Mouse (Mus musculus) lung, postnatal 4 days (tissue): Measurements from ENCODE around the gene Ssh2.
A peak's percentile ranks its signal among the peaks of the same experiment; 100 is the strongest.
"Not testable (repeated sequence)": the region's sequence is repeated elsewhere in the genome, so short reads cannot be mapped to it uniquely, and the experiment has no call there.

Source experiments
- DNase-seq, 2 experiments: peaks; one replicate each; pipeline ENCODE4 v3.0.0; 2021

Gene Ssh2

DNA sequence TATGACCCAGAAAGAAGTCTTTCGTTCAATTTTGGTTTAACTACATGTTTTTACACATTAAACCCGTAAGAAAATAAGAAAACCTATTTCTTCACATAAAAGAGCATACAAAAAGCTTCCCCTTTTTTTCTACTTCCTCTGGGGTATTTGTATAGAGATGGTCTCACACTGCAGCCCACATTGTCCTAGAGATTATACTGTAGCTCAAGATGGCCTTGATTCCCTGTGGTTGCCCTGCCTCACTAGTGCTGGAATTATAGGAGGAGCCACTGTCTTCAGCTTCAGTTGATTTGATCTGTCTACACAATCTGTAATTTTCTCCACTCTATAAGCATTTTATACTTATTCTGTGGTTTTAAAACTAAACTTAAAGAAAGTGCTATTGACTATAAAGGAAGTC lies 15.4 kb downstream of the Ssh2 start:
- no peak for DNase-seq

DNA sequence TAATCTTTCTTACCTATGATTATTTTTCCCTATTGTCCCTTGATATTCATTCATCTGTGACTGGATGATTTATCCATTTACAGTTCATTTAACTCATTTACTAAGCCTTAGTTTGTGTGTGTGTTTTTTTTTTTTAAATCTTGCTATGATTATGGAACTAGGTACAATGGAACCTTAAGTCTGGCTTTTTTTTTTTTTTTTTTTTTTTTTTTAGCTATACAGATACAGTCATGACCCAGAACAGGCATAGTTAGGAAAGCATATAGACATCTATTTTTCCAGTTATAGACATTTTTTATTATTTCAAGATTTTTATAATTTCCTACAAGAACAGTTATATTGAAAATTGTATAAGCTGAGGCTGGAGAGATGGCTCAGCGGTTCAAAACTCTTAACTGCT lies 19.2 kb downstream of the Ssh2 start:
- no peak for DNase-seq

DNA sequence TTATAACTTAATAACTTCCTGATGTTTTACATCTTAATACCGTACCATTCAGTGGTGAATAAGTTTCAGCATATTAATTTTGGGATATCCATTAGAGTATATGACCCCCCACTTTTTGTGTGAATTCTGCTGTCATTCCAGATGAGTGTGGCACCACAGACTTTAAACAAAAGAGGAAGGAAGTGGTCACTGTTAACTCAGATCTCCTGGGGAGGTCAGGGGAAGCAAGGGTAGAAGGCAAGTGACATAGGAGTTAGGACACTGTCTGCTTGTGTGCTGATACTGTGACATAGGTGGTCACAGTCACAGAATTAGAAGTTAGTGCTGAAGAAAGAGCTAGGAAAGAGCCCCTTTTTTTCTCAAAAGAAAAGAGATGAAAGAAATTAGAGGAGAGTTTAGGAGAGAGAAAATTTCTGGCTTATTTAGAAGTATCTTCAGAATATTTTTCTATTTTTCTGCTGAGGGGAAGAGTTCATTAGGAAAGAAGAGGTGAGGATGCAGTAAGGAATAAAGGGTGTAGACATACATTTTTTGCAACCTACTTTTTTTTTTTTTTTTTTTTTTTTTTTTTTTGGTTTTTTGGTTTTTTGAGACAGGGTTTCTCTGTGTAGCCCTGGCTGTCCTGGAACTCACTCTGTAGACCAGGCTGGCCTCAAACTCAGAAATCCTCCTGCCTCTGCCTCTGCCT lies 23.7 kb downstream of the Ssh2 start:
- no peak for DNase-seq

DNA sequence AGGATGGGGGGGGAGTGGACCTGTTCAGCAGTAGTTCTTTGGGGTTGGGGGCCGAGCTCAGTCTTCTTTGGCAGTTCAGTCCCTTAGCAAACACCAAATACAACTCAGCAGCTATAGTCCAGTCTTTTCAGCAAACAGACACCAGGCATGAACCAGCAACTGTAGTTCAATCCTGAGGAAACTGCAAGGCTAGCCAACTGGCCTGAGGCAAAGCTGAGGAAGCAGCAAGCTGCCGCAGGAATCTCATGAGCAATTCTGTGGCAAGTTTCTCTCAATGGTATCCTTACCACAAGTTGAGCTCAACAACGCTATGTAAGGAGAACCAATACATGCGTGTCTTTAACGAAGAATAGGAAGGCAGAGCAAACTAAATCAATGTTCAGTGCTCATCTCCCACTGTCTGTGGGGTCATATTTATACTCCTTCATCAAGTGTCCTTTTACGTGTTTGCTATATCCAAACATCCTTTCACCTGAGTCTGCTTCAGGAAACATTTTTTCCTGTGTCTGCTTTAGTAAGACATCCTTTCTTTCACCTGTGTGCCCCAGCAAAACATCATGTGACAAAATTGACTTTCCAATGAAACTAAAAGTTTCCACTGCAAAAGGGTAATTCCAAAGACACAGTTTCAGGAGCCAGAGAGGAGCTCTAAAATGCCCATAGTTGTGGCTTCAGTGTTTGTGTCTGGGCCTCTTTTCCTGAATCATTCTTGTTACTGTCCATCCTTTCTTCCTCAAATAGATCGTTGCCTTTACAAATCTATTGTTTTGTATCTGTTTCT lies 24.6 kb downstream of the Ssh2 start:
- no peak for DNase-seq

DNA sequence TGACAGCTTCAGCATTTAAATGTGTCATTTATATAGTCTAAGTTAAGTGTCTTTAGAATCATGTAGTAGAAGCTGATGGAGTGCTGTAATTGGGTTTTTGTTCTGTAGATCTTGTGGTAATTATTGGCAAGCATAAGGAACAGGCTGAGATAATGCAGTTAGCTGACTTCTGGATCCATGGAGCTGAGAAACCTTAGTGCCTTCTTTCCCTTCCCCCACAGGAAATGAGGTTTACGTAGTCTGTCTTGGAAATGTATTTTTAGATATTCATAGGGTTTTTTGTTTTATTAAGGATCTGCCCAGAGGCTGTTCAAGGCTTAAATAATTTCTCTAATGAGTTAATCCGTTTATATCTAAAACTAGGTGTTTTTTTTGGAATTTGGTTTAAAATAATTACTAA lies 26.8 kb downstream of the Ssh2 start:
- no peak for DNase-seq

DNA sequence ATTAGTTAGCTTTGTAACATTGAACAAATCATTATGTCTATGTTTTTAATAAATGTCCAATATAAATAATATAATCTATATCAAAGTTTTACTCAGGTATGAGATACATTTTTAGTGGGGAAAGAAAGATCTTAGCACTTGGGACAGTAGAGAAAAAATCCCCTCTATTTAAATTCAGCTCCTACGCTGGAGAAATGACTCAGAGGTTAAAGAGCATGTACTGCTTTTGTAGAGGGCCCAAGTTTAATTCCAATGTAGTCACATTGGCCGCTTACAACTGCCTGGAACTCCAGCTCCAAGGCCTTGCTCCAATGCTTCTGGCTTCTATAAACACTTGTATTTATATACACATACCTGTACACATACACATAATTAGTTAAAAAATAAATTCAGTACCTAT lies 36.7 kb downstream of the Ssh2 start:
- no peak for DNase-seq

DNA sequence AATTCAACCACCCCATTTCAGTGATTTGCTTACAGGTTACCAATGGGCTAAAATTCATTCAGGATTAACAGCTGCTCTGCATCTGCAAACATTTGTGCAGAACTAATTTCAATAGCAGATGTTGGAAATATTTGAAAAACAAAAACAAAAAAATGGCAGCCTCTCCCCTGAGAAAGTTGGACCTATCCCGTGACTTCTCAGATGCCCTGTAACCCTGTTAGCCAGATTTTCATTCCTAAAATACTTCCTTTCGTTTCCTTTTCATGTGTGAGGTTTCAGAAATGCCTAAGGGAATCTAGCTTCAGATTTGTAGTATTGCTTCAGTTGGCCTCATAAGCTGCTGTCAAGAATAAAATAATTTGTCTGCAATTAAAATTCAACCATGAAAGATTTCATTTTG lies 43.4 kb downstream of the Ssh2 start:
- DNase-seq, result no peak

DNA sequence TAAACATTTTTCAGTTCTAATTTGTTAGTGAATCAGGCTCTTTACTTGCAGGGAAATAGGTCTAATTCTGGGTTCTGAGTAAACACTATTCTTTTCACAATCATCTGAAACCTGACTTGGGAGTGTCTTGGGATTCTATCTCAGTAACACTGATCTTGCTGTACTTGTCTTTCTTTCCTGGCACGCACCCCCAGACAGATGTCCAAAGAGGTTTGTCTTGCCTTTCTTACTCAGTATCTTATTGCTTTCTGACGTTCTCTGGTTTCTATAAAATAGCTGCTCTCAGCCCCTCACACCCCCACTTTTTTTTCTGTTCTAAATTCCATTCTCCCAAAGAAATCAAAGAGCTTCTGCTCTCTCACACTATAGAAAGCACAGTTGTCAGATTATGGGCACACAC lies 51.3 kb downstream of the Ssh2 start:
- no peak for DNase-seq

DNA sequence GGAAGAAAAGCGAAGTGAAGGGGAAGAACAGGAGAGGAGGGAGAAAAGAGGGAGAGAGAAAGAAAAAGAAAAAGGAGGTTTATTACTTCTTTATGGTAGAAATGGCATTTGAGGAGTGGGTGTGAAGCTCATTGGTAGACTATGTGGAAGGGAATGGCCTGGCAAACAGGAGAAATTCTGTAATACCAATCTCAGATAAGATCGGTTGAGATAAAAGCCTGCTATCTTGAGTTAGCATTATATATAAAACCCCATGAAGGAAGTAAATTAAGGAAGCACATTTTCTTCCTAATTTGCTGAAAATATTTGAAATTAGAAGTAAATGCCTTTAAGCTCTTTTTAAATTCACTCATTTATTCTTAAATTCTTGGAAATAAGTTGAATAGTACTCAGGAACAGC lies 59.9 kb downstream of the Ssh2 start:
- DNase-seq, result no peak

DNA sequence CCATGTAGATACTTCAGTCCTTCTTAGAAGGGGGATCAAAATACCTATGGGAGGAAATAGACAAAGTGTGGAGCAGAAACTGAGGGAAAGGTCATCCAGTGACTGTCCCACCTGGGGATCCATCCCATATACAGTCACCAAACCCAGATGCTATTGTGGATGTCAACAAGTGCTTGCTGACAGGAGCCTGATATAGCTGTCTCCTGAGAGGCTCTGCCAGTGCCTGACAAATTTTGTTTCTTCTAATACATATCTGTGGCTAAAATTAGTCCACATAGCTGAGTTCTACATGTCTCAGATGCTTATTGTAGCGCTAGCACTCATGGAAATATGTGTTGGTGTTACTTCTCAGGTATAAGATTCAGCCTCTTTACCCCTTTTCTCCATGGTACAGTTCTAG lies 62.5 kb downstream of the Ssh2 start:
- not testable (repeated sequence) for DNase-seq

DNA sequence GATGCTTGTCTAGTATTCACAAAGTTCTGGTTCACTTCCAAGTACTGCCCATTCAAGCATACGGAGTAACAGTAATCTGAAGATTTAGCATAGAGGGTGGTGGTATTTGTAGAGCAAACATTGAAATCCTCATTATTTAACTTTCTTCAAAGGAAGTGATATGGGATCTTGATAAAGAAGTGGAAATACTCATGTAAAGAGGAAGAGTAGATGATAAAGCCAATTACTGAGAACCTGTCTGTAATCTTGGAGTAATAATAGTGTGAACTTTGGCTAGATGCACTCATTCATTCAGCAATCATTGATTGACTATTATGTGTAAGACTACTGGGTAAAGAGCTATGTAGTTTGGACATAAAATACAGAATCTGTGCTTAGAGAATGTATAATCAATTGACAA lies 64.1 kb downstream of the Ssh2 start:
- no peak for DNase-seq

DNA sequence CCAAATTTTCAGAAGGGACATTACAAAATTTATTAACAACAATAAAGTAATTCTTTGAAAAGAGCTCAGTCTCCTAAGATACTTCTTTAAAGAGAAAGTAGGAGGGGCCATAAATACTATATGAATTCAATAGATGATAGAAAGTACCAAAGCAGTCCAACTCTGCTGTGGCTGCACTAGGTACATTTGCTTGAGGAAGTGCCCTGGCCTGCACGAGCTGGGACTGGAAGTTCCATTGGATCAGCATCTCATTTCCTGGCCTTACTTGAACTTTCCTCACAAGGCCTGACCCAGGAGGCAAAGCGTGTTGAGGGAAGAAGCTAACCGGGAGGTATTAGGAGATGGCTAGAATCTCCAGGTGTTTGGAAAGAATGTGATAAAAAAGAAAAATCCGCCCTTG lies 75.4 kb downstream of the Ssh2 start:
- no peak for DNase-seq

DNA sequence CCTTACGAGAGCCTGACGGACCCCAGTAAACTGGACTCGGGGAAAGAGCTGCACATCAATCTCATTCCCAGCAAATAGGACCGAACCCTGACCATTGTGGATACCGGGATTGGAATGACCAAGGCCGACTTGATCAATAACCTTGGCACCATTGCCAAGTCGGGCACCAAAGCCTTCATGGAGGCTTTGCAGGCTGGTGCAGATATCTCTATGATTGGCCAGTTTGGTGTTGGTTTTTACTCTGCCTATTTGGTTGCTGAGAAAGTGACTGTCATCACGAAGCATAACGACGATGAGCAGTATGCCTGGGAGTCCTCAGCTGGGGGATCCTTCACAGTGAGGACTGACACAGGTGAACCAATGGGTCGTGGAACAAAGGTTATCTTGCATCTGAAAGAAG lies 77.6 kb downstream of the Ssh2 start:
- not testable (repeated sequence) for DNase-seq

DNA sequence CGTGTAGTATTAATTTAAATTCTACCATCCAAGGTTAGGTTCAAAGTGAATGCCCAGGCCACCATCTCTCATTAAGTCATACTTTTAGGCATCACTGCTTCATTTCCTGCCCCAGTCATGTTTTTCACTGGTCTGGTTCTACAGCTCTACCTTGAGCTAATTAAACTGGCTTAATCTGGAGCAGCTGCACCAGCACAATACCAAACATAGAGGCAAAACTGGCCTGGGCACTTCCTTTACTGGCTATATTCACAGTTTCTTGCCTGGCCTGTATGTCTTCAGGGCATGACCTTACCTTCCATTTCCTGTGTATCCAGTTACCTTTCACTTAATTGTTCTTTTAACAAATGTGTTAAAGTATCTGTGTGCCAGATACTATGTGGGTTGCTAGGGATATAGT lies 81.2 kb downstream of the Ssh2 start:
- DNase-seq, result no peak

DNA sequence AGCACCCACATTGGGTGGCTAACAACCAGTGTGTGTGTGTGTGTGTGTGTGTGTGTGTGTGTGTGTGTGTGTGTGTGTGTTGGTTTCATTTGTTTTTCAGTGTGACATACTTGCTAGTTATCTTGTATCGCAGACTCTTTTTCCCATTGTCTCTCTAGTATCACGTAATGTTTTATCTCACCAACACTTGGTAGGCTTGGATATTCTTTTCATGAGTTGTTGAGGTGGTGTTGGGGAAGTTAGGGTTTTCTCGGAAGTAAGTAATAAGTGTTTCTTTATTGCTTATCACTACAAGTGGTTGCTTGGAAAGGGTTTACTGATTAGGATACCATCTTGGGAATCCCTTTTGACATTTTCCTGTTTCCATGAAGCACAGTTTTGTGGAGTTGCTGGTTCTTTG lies 91.1 kb downstream of the Ssh2 start:
- DNase-seq, result no peak

DNA sequence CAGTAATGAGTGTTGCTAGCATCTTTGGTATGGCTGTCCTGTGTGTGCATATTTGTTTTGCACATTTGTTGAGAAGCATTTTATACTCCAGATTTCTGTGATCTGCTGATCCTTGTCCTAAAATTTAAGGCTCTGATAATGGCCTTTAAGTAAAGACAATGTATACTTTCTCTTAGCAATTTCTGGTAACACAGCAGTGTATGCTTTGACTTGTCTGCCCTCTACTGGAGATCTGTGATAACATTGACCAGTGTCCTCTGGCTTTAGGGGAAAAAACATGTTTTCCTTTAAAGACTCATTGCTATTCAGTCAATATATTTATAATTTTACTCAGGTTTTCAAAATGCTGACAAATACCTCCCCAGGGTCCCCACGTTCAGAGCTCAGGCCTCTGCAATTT lies 92.4 kb downstream of the Ssh2 start:
- peak in 1 of 2 experiments; percentile 37 for DNase-seq

DNA sequence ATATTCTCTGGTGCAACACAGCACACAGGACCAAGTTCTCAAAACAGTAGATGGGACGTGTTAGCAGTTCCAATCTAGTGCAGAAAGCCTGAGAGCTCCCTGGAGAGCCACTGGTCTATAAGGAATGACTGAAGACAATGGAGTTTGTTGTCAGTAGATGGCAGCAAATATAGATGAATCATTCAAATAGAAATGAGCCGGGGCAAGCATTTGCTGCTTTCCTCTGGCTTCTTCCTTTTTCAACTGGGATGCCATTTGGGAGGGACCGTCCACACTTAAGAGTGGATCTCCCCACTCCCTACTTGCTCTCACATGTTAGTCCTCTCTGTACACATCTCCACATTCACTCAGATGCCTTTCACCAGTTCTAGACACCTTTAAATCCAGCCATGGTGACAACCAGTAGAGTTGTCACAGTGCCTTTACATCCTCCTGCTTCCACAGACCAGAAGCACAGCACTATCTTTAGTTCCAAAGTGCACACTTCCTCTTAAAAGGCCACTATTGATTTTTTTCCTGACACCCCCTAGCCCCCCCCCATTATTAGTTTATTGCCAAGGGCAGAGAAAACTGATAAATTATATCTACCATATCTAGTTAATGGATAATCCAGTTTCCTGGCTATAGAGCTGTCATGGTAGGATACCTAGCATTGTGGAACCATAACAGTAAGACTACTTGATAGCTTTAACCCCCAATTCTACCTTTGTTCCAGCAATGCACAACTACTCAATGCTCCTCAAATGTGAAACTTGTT lies 101.8 kb downstream of the Ssh2 start:
- DNase-seq, result peak in 1 of 2 experiments; percentile 11

DNA sequence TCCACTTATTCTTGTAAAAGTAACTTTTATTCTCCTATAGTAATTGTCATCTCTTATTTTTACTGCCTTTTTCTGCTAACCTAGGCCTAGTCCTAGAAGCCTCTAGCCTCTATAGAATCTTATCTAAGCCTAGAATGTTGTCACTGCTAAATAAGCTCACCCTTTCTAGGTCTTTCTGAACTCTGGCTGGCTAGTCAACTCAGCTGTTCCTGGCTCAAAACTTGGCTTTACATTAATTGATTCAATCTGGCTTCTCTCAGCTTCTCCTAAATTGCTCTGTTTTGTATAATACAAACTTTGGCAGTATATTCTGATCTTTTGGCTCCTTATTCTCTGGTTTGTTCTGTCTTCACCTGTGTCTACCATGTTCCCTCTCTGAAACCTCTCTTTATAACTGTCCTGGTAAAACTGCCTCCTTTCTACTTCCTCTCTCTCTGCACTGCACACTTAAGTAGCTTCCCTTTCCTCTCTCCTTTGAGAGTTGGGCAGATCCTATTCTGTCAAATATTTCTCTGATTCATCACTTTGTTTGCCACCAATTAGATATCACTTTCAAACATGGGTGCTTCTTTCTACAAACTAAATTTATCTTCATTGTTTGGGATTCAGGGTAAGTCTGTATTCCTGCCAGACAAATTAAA lies 102.5 kb downstream of the Ssh2 start:
- DNase-seq, result no peak

DNA sequence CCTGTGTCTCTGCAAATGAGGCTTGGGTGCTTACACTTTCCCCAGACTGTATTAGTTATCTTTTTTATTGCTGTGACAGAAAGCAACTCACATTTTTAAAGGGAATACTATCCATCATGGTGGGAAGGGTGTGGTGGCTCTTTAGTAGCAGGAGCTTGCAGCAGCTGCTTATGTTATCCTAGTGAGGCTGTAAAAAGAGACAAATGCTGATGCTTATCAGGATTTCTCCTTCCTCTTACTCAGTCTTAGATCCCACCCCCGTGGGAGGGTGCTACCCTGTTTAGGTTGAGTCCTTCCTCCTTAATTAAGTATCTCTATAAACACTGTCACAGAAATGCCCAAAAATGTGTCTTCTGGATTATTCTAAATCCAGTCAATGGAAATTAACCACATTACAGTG lies 105.1 kb downstream of the Ssh2 start:
- no peak for DNase-seq

DNA sequence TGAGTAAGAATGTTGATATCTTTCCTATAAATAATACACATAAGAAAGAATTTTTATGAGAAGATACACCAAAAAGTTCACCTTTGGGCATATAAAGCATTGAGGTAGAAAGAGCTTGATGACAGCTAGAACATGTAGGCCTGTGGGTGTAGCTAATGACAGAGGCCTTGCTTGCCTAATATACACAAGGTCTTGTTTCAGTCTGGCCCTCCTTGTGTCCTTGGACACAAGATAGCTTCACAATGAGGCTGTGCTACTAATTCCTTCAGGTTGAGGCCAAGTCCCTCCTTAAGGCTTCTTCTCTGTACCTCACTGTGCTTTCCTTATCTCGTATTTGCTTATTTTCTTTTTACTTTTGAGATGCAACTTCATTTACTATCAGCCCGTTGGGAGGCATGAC lies 114.4 kb downstream of the Ssh2 start:
- DNase-seq, result no peak

DNA sequence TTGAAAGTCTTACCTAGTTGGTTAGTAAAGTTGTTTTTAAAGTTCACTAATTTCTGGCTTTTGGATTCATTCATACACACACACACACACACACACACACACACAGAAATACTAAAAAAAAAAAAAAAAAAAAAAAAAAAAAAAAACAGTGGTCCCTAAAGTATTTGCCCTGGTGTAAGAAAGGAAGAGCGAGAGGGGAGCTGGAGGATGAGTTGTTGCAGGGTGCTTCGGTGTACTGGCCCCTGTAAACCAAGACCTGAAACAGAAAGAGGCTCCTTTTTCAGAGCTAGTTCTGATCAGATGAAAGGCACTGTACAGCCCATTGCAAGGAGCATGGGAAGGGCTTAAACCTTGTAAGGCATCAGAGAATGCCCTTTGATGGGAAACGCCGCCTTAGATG lies 131.2 kb downstream of the Ssh2 start:
- no peak for DNase-seq

DNA sequence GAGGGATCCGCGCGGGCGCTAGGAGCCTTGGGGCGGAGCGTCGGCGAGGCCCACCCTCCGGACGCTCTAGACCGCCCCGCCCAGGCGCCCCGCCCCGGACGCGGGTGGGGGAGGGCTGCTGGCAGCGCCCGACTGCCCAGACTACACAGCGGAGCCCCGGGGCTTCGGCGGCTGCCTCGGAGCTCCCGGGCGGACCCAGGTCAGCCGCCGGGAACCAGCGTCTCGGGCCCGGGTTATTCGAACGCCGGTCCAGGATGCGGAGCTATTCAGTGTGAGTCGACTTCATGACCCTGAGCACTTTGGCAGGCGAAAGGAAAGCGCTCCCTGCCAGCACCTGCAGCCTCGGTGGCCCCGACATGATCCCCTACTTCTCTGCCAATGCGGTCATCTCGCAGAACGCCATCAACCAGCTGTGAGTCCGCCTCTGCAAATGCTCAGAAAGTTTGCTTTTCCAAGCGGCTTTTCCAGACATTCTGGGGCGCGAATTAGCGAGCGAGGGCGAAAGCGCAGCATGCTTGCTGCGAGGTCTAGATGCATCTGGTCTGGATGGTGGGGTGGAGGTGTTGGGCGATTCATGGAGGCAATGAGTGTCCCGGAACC lies 132.2 kb downstream of the Ssh2 start:
- DNase-seq, result peak; percentile 95

DNA sequence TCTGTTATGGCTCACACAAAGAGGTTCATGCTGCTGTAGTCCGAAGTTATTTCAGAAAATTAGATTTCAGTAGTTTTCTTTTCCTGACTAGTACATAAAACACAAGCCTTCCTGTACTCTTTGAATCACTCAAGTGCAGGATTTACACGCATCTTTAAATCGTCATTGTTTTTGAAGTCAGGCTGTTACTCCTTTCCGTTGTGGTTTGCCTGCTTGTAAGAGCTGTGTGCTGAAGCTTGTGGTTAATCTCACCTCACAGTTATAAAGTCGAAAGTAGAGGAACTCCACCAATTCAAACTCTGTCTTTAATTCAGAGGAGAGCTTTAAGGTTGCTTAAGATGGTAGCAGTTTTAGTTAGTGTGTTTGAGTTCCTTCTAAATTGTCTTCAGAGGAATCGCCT lies 132.9 kb downstream of the Ssh2 start:
- DNase-seq, result no peak
